Mouse (Mus musculus) adrenal gland (tissue): ENCODE data around the gene Msantd1.
"Not testable (repeated sequence)": the region's sequence is repeated elsewhere in the genome, so short reads cannot be mapped to it uniquely, and the experiment has no call there.

ENCODE experiments used
- intact Hi-C: fragments of 180-260 bp; cut with DNase I; formaldehyde crosslinking; loops from one replicate; pipeline ENCODE4 v1.15.1; 2025
- long read RNA-seq, 2 experiments: library from polyadenylated mRNA; unstranded; transcript quantifications; one replicate each; pipeline ENCODE4 v2.0.0; 2020; ENCODE audit warnings: borderline replicate concordance in 1 of 2; ENCODE audit not compliant: insufficient replicate concordance in 1 of 2

Msantd1 gene
- long read RNA-seq, experiment 1, partial matches to known transcripts, result 0 of 2 reads
- long read RNA-seq, experiment 1, other reads (novel, unspliced or antisense), result 2 of 2 reads
- long read RNA-seq, experiment 2, partial matches to known transcripts, result 0 of 1 reads
- long read RNA-seq, experiment 2, other reads (novel, unspliced or antisense), result 1 of 1 reads

DNA sequence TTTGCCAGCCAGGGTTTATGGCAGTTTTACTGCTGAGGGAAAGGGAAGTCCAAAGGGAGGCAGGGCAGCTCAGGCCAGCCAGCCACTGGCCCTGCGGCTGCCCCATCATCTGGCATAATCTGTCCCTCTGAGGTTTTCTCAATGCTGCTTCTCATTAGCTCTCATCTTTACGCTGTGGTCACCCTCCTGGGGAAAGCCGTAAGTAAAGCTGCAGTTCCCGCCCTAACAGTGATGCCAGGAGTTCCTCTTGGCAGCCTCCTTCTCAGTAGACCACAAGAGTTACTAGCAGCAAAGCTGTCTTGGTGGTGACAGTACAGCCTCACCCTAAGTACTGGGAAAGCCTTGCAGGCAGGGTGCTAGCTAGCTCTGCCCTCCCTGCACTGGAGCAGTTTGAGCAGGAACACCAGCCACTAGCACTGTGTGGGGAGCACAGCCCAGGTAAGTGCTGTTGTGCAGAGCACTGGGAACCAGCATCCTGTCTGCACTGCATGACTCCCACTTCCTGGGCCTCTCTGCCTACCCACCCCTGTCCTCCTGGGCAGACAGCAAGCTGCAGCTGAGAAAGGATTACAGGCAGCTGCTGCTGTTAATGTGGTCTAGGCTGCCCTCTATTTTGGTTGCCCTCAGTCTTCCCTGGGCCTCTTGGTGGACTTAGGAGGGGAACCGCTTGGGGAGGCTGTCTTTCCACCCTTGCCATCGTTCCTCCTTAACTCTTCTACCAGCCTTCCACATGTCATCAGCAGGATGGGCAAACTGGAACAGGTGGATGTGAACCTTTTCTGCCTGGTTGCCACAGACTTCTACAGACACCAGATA, at the start of gene Msantd1:
Gene Msantd1, plus strand, starts transcription at position 103 of the 816 bp plus-strand sequence.
- intact Hi-C loops, result no loop called here

- intact Hi-C loops, result no loop called here
Measured at GRCm38 (mm10) chr5:34865367-34865766, 42.4 kb upstream of the Msantd1 start.

- intact Hi-C loops, result not testable (repeated sequence)
Measured at GRCm38 (mm10) chr5:34880307-34880706, 27.5 kb upstream of the Msantd1 start.

DNA sequence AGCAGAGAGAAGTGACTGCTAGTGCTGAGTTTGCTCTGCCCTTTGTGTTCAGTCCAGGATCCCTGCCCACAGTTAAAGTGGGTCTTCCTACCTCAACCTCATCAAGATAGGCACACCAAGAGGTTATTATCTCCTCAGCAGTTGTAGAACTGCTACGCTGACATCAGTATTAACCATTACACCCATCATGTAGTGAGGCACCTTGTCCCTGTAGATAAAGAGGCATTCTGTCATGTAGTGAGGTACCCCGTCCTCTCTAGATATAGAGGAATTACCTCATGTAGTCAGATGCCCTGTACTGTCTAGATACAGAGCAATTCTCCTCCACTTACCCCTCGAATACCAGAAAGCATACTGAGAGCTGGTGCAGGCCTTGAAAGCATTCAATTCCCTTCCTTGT, 26.8 kb upstream of the Msantd1 start:
- intact Hi-C loops, result no loop called here

- intact Hi-C loops, result no loop called here
Measured at GRCm38 (mm10) chr5:34885250-34885649, 22.6 kb upstream of the Msantd1 start.

DNA sequence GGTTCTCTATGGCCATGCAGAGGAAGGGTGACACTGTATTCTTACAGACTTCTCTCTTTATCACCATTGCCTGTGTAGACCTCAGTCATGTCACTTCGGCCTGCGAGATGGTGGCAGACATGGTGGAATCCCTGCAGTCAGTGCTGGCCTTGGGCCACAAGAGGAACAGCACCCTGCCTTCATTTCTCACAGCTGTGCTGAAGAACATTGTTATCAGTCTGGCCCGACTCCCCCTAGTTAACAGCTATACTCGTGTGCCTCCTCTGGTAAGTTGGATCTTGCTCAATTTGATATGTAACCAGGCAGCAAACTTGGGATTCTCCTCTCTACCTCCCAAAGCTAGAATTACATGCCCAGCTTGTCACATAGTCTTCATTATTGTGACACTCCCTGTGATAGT, 18.6 kb upstream of the Msantd1 start:
- intact Hi-C loops, result no loop called here

DNA sequence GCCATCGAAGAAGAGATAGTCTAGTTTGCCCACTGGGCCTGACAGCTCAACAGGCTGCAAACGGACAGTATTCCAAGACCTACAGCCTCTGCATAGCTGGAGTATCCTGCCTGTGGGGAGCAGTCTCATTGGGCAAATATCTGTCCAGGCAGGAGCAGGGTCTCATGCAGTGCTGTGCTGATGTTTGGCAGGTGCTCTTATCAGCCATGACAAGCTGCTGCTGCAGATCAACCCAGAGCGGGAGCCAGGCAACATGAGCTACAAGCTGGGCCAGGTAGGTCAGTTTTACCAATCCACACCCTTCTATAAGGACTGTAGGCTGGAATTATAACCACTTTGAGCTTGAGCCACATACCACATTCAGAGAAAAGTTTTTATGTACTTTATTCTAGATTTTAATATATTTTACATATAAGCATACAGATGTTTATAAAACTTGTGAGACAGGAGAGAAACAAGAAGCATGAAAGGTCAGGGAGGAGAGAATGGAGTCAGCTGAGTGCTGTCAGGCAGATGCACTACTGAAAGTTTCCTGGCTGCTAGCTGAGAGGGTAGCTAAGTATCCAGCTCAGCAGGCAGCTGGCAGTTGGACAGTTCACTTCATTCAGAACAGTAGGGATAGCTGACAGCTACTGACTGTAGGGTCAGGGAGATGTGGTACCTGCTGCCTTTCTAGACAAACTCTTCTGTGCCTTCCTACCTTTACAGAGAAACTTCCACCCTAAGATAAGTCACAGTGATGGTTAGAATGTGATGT, 10.9 kb upstream of the Msantd1 start:
- intact Hi-C loops, result loop anchor here (10.0 kb wide), 1 partner anchor 282 kb away; no protein-coding TSS in a partner anchor

DNA sequence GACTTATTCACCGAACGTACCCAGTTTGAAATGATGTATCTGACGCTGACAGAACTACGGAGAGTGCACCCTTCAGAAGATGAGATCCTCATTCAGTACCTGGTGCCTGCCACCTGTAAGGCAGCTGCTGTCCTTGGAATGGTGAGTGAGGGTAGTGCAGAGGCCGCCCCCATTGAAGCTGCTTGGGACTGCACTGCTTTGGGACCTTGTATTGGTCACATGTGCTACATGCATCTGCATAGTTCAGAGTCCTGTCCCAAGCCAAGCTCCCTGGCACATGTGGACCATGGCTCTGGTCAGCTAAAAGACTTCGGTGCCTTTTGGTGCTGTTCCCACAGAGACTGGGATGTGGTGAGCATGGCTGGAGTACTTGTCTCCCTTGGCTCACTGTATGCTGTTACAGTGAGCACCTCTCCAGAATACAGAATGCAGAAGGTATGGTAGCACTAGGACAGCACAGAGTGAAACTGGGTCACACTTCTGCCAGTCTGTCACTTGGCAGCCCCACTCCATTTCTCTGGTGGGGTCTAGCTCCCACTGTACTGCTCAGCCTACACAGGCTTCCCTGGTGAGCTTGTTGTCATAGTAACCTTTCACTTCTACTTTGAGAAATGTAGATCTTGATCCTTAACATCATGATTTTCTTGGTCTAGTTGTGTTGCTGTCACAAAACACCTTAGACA, 7.9 kb upstream of the Msantd1 start:
- intact Hi-C loops, result loop anchor here (10.0 kb wide), 1 partner anchor 285 kb away; no protein-coding TSS in a partner anchor

- intact Hi-C loops, result no loop called here
Measured at GRCm38 (mm10) chr5:34902371-34902770, 5.4 kb upstream of the Msantd1 start.

- intact Hi-C loops, result no loop called here
Measured at GRCm38 (mm10) chr5:34902811-34903385, 4.9 kb upstream of the Msantd1 start.

GRCm38 (mm10) chr5:34904412-34904811, 3.4 kb upstream of the Msantd1 start:
- intact Hi-C loops, result no loop called here

DNA sequence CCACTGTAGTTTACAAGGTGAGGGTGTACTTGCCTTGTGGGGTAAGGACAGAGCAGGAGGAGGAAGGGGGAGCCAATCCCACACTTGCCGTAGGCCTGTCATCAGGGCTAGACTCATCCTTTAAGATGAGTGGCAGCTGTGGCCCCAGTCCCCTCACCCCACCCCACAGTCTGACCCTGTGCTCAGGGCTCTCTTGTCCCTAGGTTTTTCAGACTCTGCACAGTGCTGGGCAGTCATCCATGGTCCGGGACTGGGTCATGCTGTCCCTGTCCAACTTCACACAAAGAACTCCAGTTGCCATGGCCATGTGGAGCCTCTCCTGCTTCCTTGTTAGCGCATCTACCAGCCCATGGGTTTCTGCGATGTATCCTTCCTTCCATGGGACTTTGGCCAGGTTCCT, 582 bp upstream of the Msantd1 start:
- intact Hi-C loops, result no loop called here

GRCm38 (mm10) chr5:34908726-34909633, 1.2 kb downstream of the Msantd1 start:
- intact Hi-C loops, result no loop called here

- intact Hi-C loops, result no loop called here
Measured at GRCm38 (mm10) chr5:34909634-34910503, 2.1 kb downstream of the Msantd1 start.

GRCm38 (mm10) chr5:34910504-34910815, 2.6 kb downstream of the Msantd1 start:
- intact Hi-C loops, result no loop called here

DNA sequence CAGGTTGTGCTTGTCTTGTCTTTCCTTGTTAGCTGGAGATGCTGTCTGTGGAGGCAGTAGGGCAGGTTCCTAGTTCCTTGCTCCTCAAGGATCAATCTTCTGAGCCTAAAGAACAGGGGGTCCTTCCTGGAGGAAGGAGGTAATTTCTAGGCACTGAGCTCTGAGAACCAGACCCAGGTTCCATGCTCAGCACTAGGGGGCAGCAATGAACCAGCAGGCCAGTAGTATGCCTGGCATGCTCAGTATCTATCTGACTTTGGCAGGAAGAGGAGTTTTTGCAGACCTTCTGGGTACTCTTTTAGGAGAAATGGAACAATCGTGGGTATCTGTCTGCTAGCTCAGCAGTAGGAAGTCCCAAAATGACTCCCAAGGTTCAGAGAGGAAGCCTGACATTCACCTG, 8.0 kb downstream of the Msantd1 start:
- intact Hi-C loops, result loop anchor here (2.0 to 5.0 kb wide), 3 partner anchors 66 to 127 kb away; no protein-coding TSS in a partner anchor

- intact Hi-C loops, result loop anchor here (5.0 kb wide), 2 partner anchors 65 to 110 kb away; no protein-coding TSS in a partner anchor
Measured at GRCm38 (mm10) chr5:34917234-34917655, 9.4 kb downstream of the Msantd1 start.

GRCm38 (mm10) chr5:34918785-34919184, 11.0 kb downstream of the Msantd1 start:
- intact Hi-C loops, result loop anchor here (5.0 kb wide), 2 partner anchors 64 to 109 kb away; no protein-coding TSS in a partner anchor

GRCm38 (mm10) chr5:34922531-34922930, 14.7 kb downstream of the Msantd1 start:
- intact Hi-C loops, result no loop called here
